Mouse (Mus musculus): Measurements from ENCODE around the gene Elovl6.

- TF ChIP-seq CTCF (IDR thresholded peaks at IDR 0.05; ENCODE audit: low read depth, low read length) (no peak), POLR2A (IDR thresholded peaks at IDR 0.05; ENCODE audit: borderline replicate concordance, low read depth, low read length) (no peak)
Observed at GRCm38 (mm10) chr3:129494731-129495130, 37.4 kb upstream of the Elovl6 start.
